Mouse (Mus musculus) E14TG2a.4 (cell line): Measurements from ENCODE around the gene Cntfr.
"Not testable (repeated sequence)": the region's sequence is repeated elsewhere in the genome, so short reads cannot be mapped to it uniquely, and the experiment has no call there.

Experiments used
- H3K27me3 ChIP-seq: 2 replicates; pipeline ENCODE4 v1.6.1; 2014; ENCODE audit warnings: low read length, control low read depth; ENCODE audit not compliant: insufficient read depth
- H3K36me3 ChIP-seq: 2 replicates; pipeline ENCODE4 v1.6.1; 2014; ENCODE audit warnings: low read length, control low read depth; ENCODE audit not compliant: insufficient read depth
- H3K4me1 ChIP-seq: replicated peaks from 2 replicates; pipeline ENCODE4 v1.6.1; 2014; ENCODE audit warnings: low read depth, low read length, control low read depth
- H3K4me3 ChIP-seq: replicated peaks from 2 replicates; pipeline ENCODE4 v1.5.1; 2014; ENCODE audit warnings: mild to moderate bottlenecking, low read length
- H3K9me3 ChIP-seq: 2 replicates; pipeline ENCODE4 v1.6.1; 2014; ENCODE audit warnings: low read length, control low read depth
- CTCF ChIP-seq: conservative IDR thresholded peaks from 2 replicates; pipeline ENCODE4 v1.5.1; 2014; ENCODE audit warnings: low read length
- NANOG ChIP-seq: IDR thresholded peaks from 2 replicates; pipeline ENCODE4 v1.6.1; 2014; ENCODE audit warnings: borderline replicate concordance, low read length, mixed read lengths
- POU5F1 ChIP-seq: IDR thresholded peaks from 2 replicates; pipeline ENCODE4 v1.6.1; 2014; ENCODE audit warnings: low read length, borderline replicate concordance

Cntfr gene

DNA sequence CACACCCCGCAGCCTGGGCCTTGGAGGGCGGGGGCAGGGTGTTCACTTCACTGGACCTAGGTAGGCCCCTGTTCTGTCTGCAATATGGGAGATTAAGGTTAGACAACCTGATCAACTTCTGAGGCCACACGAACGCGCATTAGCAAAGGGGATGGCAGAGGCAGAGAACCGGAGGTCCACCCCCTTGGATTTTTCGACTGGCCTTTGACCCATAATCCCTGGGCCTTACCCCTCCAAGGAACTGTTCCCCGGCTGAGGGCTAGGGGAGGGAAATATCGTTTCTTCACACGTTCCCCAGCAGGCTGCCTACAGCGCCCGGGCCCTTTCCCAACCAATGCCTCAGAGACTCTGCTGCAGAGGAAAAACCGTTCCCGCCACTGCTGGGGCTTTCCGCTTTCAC lies 437 bp downstream of the Cntfr start:
- not testable (repeated sequence) for H3K9me3 ChIP-seq, H3K4me3 ChIP-seq, H3K36me3 ChIP-seq
- H3K27me3 ChIP-seq, result peaks cover 15% of the 10 kb centered on the region
- H3K4me1 ChIP-seq, result peaks cover 14% of the 10 kb centered on the region

GRCm38 (mm10) chr4:41695800-41696199 lies 1.1 kb downstream of the Cntfr start:
- peaks cover 14% of the 10 kb centered on the region for H3K4me1 ChIP-seq
- H3K36me3 ChIP-seq, H3K4me3 ChIP-seq, H3K9me3 ChIP-seq: not testable (repeated sequence)
- peaks cover 15% of the 10 kb centered on the region for H3K27me3 ChIP-seq

DNA sequence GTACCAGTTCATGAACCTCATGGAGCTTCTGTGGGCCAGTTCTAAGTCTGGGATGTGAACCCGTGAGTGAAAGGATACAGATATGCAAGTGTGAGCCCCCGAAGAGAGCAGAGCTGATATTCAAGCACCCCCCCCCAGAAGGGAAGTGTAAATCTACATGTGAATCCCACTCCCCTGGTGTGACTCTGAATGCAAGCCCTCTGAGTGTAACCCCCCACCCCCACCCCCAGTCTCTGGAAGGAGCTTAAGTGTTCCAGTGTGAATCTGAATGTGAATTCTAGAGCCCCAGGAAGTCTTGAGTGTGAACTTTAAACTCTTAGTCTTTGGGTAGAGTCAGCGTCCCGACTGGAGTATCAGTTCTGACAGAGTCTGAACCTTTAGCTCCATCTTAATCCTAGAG lies 3.4 kb downstream of the Cntfr start:
- H3K36me3 ChIP-seq, H3K4me3 ChIP-seq, H3K9me3 ChIP-seq: not testable (repeated sequence)
- Histone ChIP-seq H3K4me1 (peaks cover 14% of the 10 kb centered on the region), H3K27me3 (peaks cover 15% of the 10 kb centered on the region)

DNA sequence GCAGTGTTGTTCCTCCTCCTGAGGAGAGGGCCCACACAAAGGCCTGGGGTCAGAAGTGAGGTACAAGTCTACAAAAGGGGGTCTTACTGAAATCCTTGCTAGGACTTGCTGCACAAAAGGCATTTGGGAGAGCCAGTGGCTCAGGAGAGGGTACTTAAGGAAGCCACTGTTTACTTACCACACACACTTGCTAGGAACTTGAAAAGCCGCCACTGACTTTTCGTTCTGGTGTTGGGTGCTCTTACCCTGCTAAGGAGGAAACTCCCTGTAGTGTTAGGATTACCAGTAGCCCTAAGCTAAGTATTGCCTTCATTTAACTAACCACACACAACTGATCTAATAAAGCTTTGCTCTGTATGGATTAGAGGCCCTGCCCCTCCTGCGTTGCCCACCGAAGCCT lies 6.9 kb downstream of the Cntfr start:
- H3K36me3 ChIP-seq, H3K4me3 ChIP-seq, H3K9me3 ChIP-seq: not testable (repeated sequence)
- peaks cover 12% of the 10 kb centered on the region for H3K27me3 ChIP-seq
- peaks cover 12% of the 10 kb centered on the region for H3K4me1 ChIP-seq

DNA sequence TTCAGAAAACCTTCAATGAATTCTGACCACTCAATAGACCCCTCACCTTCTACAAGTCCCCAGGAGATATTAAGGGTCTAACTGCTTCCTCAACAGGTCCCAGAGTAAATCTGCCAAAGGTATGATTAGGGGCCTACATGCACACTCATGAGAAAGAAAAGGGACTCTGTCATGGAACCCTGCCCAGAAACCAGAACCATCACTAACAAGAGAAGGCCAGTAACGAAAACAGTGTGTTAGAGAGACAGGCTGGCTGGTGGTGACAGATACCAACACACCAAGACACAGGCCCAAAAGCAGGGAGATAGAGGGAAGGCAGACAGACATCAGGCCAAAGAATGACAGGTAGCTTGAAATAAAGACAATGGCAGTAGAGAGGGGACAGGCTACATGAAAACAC lies 8.3 kb downstream of the Cntfr start:
- not testable (repeated sequence) for H3K4me3 ChIP-seq, H3K9me3 ChIP-seq, H3K36me3 ChIP-seq
- peaks cover 17% of the 10 kb centered on the region for H3K4me1 ChIP-seq
- peaks cover 18% of the 10 kb centered on the region for H3K27me3 ChIP-seq

- Histone ChIP-seq H3K4me1 (peaks cover 13% of the 10 kb centered on the region), H3K27me3 (peaks cover 36% of the 10 kb centered on the region)
- not testable (repeated sequence) for H3K9me3 ChIP-seq, H3K4me3 ChIP-seq, H3K36me3 ChIP-seq
These were observed 10.9 kb downstream of the Cntfr start for GRCm38 (mm10) chr4:41685882-41686492.

- Histone ChIP-seq H3K27me3 (peaks cover 44% of the 10 kb centered on the region), H3K4me1 (peaks cover 20% of the 10 kb centered on the region)
- not testable (repeated sequence) for H3K9me3 ChIP-seq, H3K4me3 ChIP-seq, H3K36me3 ChIP-seq
These were observed 11.9 kb downstream of the Cntfr start for GRCm38 (mm10) chr4:41684931-41685453.

DNA sequence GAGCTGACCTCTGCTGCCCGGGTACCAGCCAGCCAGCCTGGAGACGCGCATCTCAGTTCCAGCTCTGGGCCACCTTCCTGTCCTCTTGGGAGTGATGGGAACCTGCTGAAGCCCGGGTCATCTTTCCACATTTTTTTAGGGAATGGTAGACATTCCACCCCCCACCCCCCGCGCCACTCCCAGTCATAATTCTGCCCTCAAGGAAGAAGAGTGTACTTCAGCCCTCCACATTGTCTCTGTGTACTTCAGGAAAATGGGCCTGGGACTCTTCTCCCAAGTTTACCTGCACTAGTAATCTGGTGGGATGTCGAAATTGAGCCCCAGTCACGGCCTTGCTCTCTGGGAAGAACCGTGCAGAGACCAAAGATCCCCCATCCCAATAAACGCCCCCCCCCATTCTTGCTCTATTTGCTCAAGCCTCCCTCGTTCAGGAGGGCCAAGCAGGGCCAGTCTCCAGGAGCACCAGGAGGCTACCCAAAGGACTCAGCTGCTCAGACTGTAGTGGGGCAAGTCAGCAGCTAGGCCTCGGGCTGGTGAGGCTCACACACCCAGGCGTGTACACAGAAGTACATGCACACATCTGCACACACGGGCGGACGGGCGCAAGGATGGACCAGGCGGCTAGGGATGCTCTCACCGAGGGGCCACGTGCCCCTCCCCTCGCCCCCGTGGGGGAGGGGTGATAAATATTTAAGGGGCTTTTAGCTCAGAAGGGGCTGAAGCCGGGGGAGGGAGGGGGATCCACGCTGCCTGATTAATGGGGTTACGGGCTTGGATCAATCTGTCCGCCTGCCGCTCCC lies 12.6 kb downstream of the Cntfr start:
- H3K9me3 ChIP-seq, H3K36me3 ChIP-seq: not testable (repeated sequence)
- Histone ChIP-seq H3K4me3 (0 out of 2 replicates have a peak overlapping the region, but pooled peaks have one; percentile 13), H3K4me1 (peaks cover 25% of the 10 kb centered on the region), H3K27me3 (peaks cover 51% of the 10 kb centered on the region)

- peak overlapping the region; percentile 48 for H3K4me3 ChIP-seq
- peaks cover 58% of the 10 kb centered on the region for H3K27me3 ChIP-seq
- H3K36me3 ChIP-seq, H3K9me3 ChIP-seq: not testable (repeated sequence)
- peaks cover 33% of the 10 kb centered on the region for H3K4me1 ChIP-seq
These were observed 13.6 kb downstream of the Cntfr start for GRCm38 (mm10) chr4:41683303-41683702.

- TF ChIP-seq CTCF (no peak), NANOG (no peak), POU5F1 (no peak)
- Histone ChIP-seq H3K27me3 (peaks cover 62% of the 10 kb centered on the region), H3K4me1 (peaks cover 34% of the 10 kb centered on the region), H3K9me3 (no peaks in the 10 kb centered on the region), H3K4me3 (peak overlapping the region; percentile 26; the same call in 1 of the 2 replicates), H3K36me3 (no peaks in the 10 kb centered on the region)
These were observed 14.1 kb downstream of the Cntfr start for GRCm38 (mm10) chr4:41682789-41683188.
